10 mouse cellular contexts compared by ENCODE assay signal in genomic region chr9:14675707-14676691, GRCm38 (mm10). TPM values are rescaled to one million over a fixed set of nuclear protein-coding genes. Genes with fewer than 3 reads are reported as not detected.
A peak's percentile ranks its signal among the peaks of the same experiment; 100 is the strongest.
DNase-seq lines count a peak whose midpoint lies in the region; ATAC-seq and TF ChIP-seq lines count a peak whose summit lies in the region.
"Had no signal": no experiment of that assay in that cellular context is flagged by ENCODE, and none has a peak within 500 bp of the region (broad histone marks: within the 10 kb centered on the region; RNA-seq: fewer than 3 reads in every experiment).

No protein-coding gene starts in this region.

- 46% methylated on average over 9 of the region's 9 CpGs for WGBS in heart, embryonic 11.5 days (ENCODE audit: insufficient replicate concordance)
- WGBS in intestine, embryonic 15.5 days, result 46% methylated on average over 9 of the region's 9 CpGs
- 30% methylated on average over 9 of the region's 9 CpGs for WGBS in lung, postnatal 0 days
- 69% methylated on average over 9 of the region's 9 CpGs for WGBS in neural tube, embryonic 15.5 days

- H3K4me1 ChIP-seq in heart, embryonic 11.5 days (ENCODE audit: control insufficient read depth, insufficient read depth, low read length), result peaks cover 25% of the 10 kb centered on the region
- peaks cover 4% of the 10 kb centered on the region for H3K4me1 ChIP-seq in ES-Bruce4 (ENCODE audit: control insufficient read depth, insufficient read depth, low read length)
- peaks cover 4% of the 10 kb centered on the region; the same call in 1 of the 2 replicates for H3K4me1 ChIP-seq in intestine, embryonic 15.5 days (replicated peaks)
- H3K4me1 ChIP-seq in lung, postnatal 0 days (ENCODE audit: insufficient read depth, low read depth, low read length), result no peaks in the 10 kb centered on the region
- H3K4me1 ChIP-seq in neural tube, embryonic 15.5 days, result no peaks in the 10 kb centered on the region

- DNase-seq in heart, postnatal 4 days, result no peak
- DNase-seq in lung, postnatal 0 days (ENCODE audit: low spot score), result peak; percentile 75
- no peak for DNase-seq in thymus, postnatal 25 days
- DNase-seq in left cerebral cortex, adult 18-20 months (ENCODE audit: low spot score in 2 of 2), result no peak
- DNase-seq: liver; midbrain, embryonic 14.5 days had no signal

- H3K4me2 ChIP-seq in heart, embryonic 11.5 days, result peak overlapping the region; percentile 2; the same call in 1 of the 2 replicates
- H3K4me2 ChIP-seq in intestine, embryonic 15.5 days (replicated peaks), result no peak overlapping the region
- H3K4me2 ChIP-seq in lung, postnatal 0 days (replicated peaks; ENCODE audit: low read depth, low read length), result no peak overlapping the region
- no peak overlapping the region for H3K4me2 ChIP-seq in neural tube, embryonic 15.5 days

- ATAC-seq in heart, embryonic 11.5 days (replicated peaks; ENCODE audit: insufficient number of reproducible peaks, low FRiP score, low TSS enrichment), result peak; percentile 49
- peak; percentile 94 for ATAC-seq in intestine, embryonic 15.5 days
- peak; percentile 91 for ATAC-seq in lung, postnatal 0 days
- no peak for ATAC-seq in neural tube, embryonic 15.5 days (ENCODE audit: low FRiP score)

- no peak for TF ChIP-seq CTCF in ES-Bruce4 (IDR thresholded peaks at IDR 0.05; ENCODE audit: low read depth, low read length)
- TF ChIP-seq CTCF in lung, postnatal 0 days (IDR thresholded peaks at IDR 0.05), result no peak

- no peaks in the 10 kb centered on the region for H3K27me3 ChIP-seq in heart, embryonic 11.5 days (ENCODE audit: control insufficient read depth, insufficient read depth, low read length)
- no peaks in the 10 kb centered on the region for H3K27me3 ChIP-seq in ES-Bruce4 (ENCODE audit: control insufficient read depth, insufficient read depth, low read length, poor library complexity, severe bottlenecking)
- no peaks in the 10 kb centered on the region for H3K27me3 ChIP-seq in intestine, embryonic 15.5 days (replicated peaks)
- no peaks in the 10 kb centered on the region for H3K27me3 ChIP-seq in lung, postnatal 0 days (replicated peaks; ENCODE audit: insufficient read depth, low read length)
- no peaks in the 10 kb centered on the region for H3K27me3 ChIP-seq in neural tube, embryonic 15.5 days (replicated peaks)

- no peaks in the 10 kb centered on the region for H3K36me3 ChIP-seq in heart, embryonic 11.5 days (ENCODE audit: control insufficient read depth, insufficient read depth, low read length)
- no peaks in the 10 kb centered on the region for H3K36me3 ChIP-seq in ES-Bruce4 (ENCODE audit: control insufficient read depth, insufficient read depth, low read length, poor library complexity, severe bottlenecking)
- no peaks in the 10 kb centered on the region for H3K36me3 ChIP-seq in intestine, embryonic 15.5 days
- H3K36me3 ChIP-seq in lung, postnatal 0 days (ENCODE audit: insufficient read depth, low read length), result no peaks in the 10 kb centered on the region
- no peaks in the 10 kb centered on the region for H3K36me3 ChIP-seq in neural tube, embryonic 15.5 days

- TF ChIP-seq EP300 in ES-Bruce4 (IDR thresholded peaks at IDR 0.05; ENCODE audit: insufficient read depth, low read depth, low read length), result peak; percentile 81
- peak; percentile 96 for TF ChIP-seq EP300 in lung, postnatal 0 days (IDR thresholded peaks at IDR 0.05)

- peaks cover 6% of the 10 kb centered on the region for H3K9me3 ChIP-seq in heart, embryonic 11.5 days (replicated peaks; ENCODE audit: control insufficient read depth, low read length)
- H3K9me3 ChIP-seq in ES-Bruce4 (replicated peaks; ENCODE audit: control insufficient read depth, insufficient read depth, low read length, poor library complexity, severe bottlenecking), result no peaks in the 10 kb centered on the region
- H3K9me3 ChIP-seq in intestine, embryonic 15.5 days, result no peaks in the 10 kb centered on the region
- no peaks in the 10 kb centered on the region for H3K9me3 ChIP-seq in lung, postnatal 0 days (ENCODE audit: low read length)
- H3K9me3 ChIP-seq in neural tube, embryonic 15.5 days (replicated peaks), result no peaks in the 10 kb centered on the region

- H3K27ac ChIP-seq in heart, embryonic 11.5 days (ENCODE audit: low read depth, low read length), result peak overlapping the region; percentile 59; the same call in 1 of the 2 replicates
- H3K27ac ChIP-seq in ES-Bruce4 (ENCODE audit: insufficient read depth, low read length), result no peak overlapping the region; the same call in 1 of the 2 replicates
- H3K27ac ChIP-seq in intestine, embryonic 15.5 days, result no peak overlapping the region
- H3K27ac ChIP-seq in lung, postnatal 0 days (ENCODE audit: low read length), result peak overlapping the region; percentile 43; the same call in 1 of the 2 replicates
- no peak overlapping the region for H3K27ac ChIP-seq in neural tube, embryonic 15.5 days (replicated peaks)

- no peak for TF ChIP-seq POLR2A in ES-Bruce4 (IDR thresholded peaks at IDR 0.05; ENCODE audit: insufficient read depth, low read length)

- no peak overlapping the region for H3K4me3 ChIP-seq in heart, embryonic 11.5 days (ENCODE audit: low read depth, low read length)
- no peak overlapping the region for H3K4me3 ChIP-seq in ES-Bruce4 (ENCODE audit: low read depth, low read length)
- no peak overlapping the region for H3K4me3 ChIP-seq in intestine, embryonic 15.5 days (replicated peaks)
- H3K4me3 ChIP-seq in lung, postnatal 0 days (ENCODE audit: low read depth, low read length), result no peak overlapping the region
- H3K4me3 ChIP-seq in neural tube, embryonic 15.5 days (replicated peaks), result no peak overlapping the region

- H3K9ac ChIP-seq in heart, embryonic 11.5 days (ENCODE audit: low read depth, low read length), result no peak overlapping the region
- no peak overlapping the region for H3K9ac ChIP-seq in ES-Bruce4 (ENCODE audit: low read depth, poor library complexity, severe bottlenecking)
- no peak overlapping the region for H3K9ac ChIP-seq in intestine, embryonic 15.5 days
- H3K9ac ChIP-seq in lung, postnatal 0 days (replicated peaks; ENCODE audit: low read depth), result no peak overlapping the region
- H3K9ac ChIP-seq in neural tube, embryonic 15.5 days (replicated peaks), result no peak overlapping the region

RNA-seq across cellular contexts. Expression of gene Amotl1, which starts 31.1 kb away (rescaled TPM):
- 21.3 and 23.8 TPM in 2 replicates for polyA plus RNA-seq in heart, embryonic 11.5 days (2014; fragmentation: Nextera tagmentation; extraction: Ambion mirVana)
- total RNA-seq in heart, postnatal 4 days (2021), result 10 to 100 TPM; 60.5 TPM
- 36.0 and 40.6 TPM in 2 replicates for polyA plus RNA-seq in ES-Bruce4 (2011; ENCODE audit: insufficient read depth, insufficient read length, low read depth, missing spikeins)
- polyA plus RNA-seq in intestine, embryonic 15.5 days (2015; fragmentation: Nextera tagmentation; extraction: Ambion mirVana), result 10.1 and 11.7 TPM in 2 replicates
- polyA plus RNA-seq in lung, postnatal 0 days (2015; fragmentation: Nextera tagmentation; extraction: Ambion mirVana), result 12.9 and 14.3 TPM in 2 replicates
- polyA plus RNA-seq in neural tube, embryonic 15.5 days (2015; fragmentation: Nextera tagmentation; extraction: Ambion mirVana), result 6.8 and 9.3 TPM in 2 replicates
- total RNA-seq in left cerebral cortex, adult 18-20 months (2021), result 10 to 100 TPM; 18.3 to 19.8 TPM

Comparison
In these comparisons a context has a peak if more than half of its experiments do, and no peak if none do; other contexts are left out.
1. H3K27ac ChIP-seq: peak in heart, embryonic 11.5 days (single experiment) and lung, postnatal 0 days (single experiment); none in ES-Bruce4 (single experiment), intestine, embryonic 15.5 days (single experiment) and neural tube, embryonic 15.5 days (single experiment).